Mouse (Mus musculus): ENCODE measurements around the gene Camkv.

- TF ChIP-seq USF1 (IDR thresholded peaks at IDR 0.05; ENCODE audit: low read depth) (no peak), POLR2A (IDR thresholded peaks at IDR 0.05; ENCODE audit: insufficient read length, low read depth) (no peak), MAX (IDR thresholded peaks at IDR 0.05; ENCODE audit: low read depth) (no peak), CEBPB (IDR thresholded peaks at IDR 0.05; ENCODE audit: insufficient read depth, poor library complexity, severe bottlenecking) (no peak), E2F4 (IDR thresholded peaks at IDR 0.05; ENCODE audit: insufficient read depth) (no peak), MYOD1 (IDR thresholded peaks at IDR 0.05; ENCODE audit: control insufficient read depth in 1 of 3, insufficient read length in 2 of 3, low read depth in 2 of 3) (no peak), REST (IDR thresholded peaks at IDR 0.05; ENCODE audit: insufficient read depth, insufficient read length) (no peak), POLR2AphosphoS2 (IDR thresholded peaks at IDR 0.05; ENCODE audit: insufficient read length, low read depth) (no peak), TCF3 (IDR thresholded peaks at IDR 0.05; ENCODE audit: insufficient read length, low read depth) (no peak), MYOG (IDR thresholded peaks at IDR 0.05; ENCODE audit: control insufficient read depth in 1 of 3, insufficient read depth in 1 of 3, insufficient read length in 2 of 3, low read depth in 2 of 3) (no peak)
These were observed 1.3 kb upstream of the Camkv start for GRCm38 (mm10) chr9:107934146-107934545.

Data from myocyte (in vitro differentiated cells).